Mouse (Mus musculus) spleen, adult 2 months (tissue): ENCODE results near the gene Krtap2-4.

Experiments
- CTCF ChIP-seq: fragments of 200-500 bp; IDR thresholded peaks from 2 replicates; pipeline ENCODE4 v1.5.1; 2011; ENCODE audit warnings: mild to moderate bottlenecking, inconsistent platforms; ENCODE audit not compliant: insufficient read depth, insufficient read length, insufficient replicate concordance; ENCODE audit errors: extremely low read depth
- POLR2A ChIP-seq: fragments of 200-500 bp; IDR thresholded peaks from 2 replicates; pipeline ENCODE4 v1.6.1; 2011; ENCODE audit warnings: low read depth, low read length, inconsistent platforms

- no peak for TF ChIP-seq CTCF
- no peak for TF ChIP-seq POLR2A
Observed at GRCm38 (mm10) chr11:99580636-99581035, 34.0 kb downstream of the Krtap2-4 start, which contains the start of gene Krtap1-5.
